Mouse (Mus musculus) embryonic stem cell, embryonic (primary cell): ENCODE measurements around the gene Srebf2.

Source experiments
- CTCF ChIA-PET, 4 experiments: fragments of 300-600 bp in 2 of 4; fragments of 350-600 bp in 2 of 4; sonication (Branson Sonifier 250); formaldehyde crosslinking; loops; one replicate each; lab custom pipeline; 2022; ENCODE audit warnings: inconsistent platforms in 2 of 4; lab: Charles Lee
- POLR2A ChIA-PET, 4 experiments: fragments of 300-600 bp in 2 of 4; fragments of 350-600 bp in 2 of 4; sonication (Branson Sonifier 250); formaldehyde crosslinking; loops; one replicate each; lab custom pipeline; 2022; ENCODE audit warnings: antibody characterized with exemption in 4 of 4, inconsistent platforms in 1 of 4; lab: Charles Lee

Gene Srebf2

GRCm38 (mm10) chr15:82164496-82164895, 17.5 kb downstream of the Srebf2 start:
- CTCF ChIA-PET: interaction anchor here (0.5 to 6.1 kb wide), 36 partner anchors 8 to 239 kb away, joined by 3 to 48 read pairs (median 5); partner anchors contain the start of genes Srebf2 (in 2 of the 4) and Ccdc134 (in 1 of the 4)
- POLR2A ChIA-PET: interaction anchor here (0.5 to 20.8 kb wide), 36 partner anchors 8 to 985 kb away, joined by 3 to 208 read pairs (median 4); partner anchors contain the start of genes Srebf2 (in 4 of the 4), Poldip3 (in 2 of the 4) and Csdc2 (in 1 of the 4)

- CTCF ChIA-PET: interaction anchor here (0.5 to 6.1 kb wide), 57 partner anchors 9 to 1003 kb away, joined by 3 to 48 read pairs (median 4); partner anchors contain the start of genes Ccdc134 (in 2 of the 4), Srebf2 (in 2 of the 4), Naga (in 1 of the 4) and Pheta2 (in 1 of the 4)
- POLR2A ChIA-PET: interaction anchor here (0.8 to 20.8 kb wide), 40 partner anchors 9 to 984 kb away, joined by 3 to 208 read pairs (median 4); partner anchors contain the start of genes Srebf2 (in 4 of the 4), Poldip3 (in 2 of the 4) and Csdc2 (in 1 of the 4)
Measured at GRCm38 (mm10) chr15:82165332-82166239, 18.6 kb downstream of the Srebf2 start.

GRCm38 (mm10) chr15:82166240-82167100, 19.5 kb downstream of the Srebf2 start:
- POLR2A ChIA-PET: interaction anchor here (0.5 to 20.8 kb wide), 31 partner anchors 10 to 1933 kb away, joined by 3 to 208 read pairs (median 3); partner anchors contain the start of genes Srebf2 (in 4 of the 4), Mief1 (in 1 of the 4) and Poldip3 (in 1 of the 4)
- CTCF ChIA-PET: interaction anchor here (0.6 to 6.1 kb wide), 28 partner anchors 11 to 333 kb away, joined by 3 to 48 read pairs (median 5); partner anchors contain the start of genes Ccdc134 (in 1 of the 4), Shisa8 (in 1 of the 4), Srebf2 (in 1 of the 4) and Wbp2nl (in 1 of the 4)

- POLR2A ChIA-PET: interaction anchor here (0.5 to 20.8 kb wide), 19 partner anchors 9 to 1934 kb away, joined by 3 to 208 read pairs (median 4); partner anchors contain the start of genes Srebf2 (in 4 of the 4) and Mief1 (in 1 of the 4)
- CTCF ChIA-PET: interaction anchor here in 3 of 4 experiments (0.6 to 6.1 kb wide), 9 partner anchors 18 to 131 kb away, joined by 3 to 48 read pairs (median 5); partner anchors contain the start of genes Srebf2 (in 1 of the 3) and Wbp2nl (in 1 of the 3)
Measured at GRCm38 (mm10) chr15:82167201-82168168, 20.5 kb downstream of the Srebf2 start.

GRCm38 (mm10) chr15:82169671-82170070, 22.7 kb downstream of the Srebf2 start:
- ChIA-PET POLR2A (interaction anchor here in 3 of 4 experiments (0.6 to 20.8 kb wide), 25 partner anchors 9 to 1075 kb away, joined by 3 to 208 read pairs (median 4); partner anchors contain the start of genes Srebf2 (in 3 of the 3), 1700029P11Rik (in 1 of the 3) and Shisa8 (in 1 of the 3)), CTCF (interaction anchor here in 2 of 4 experiments (0.6 to 2.2 kb wide), 2 partner anchors 19 to 53 kb away, joined by 4 to 9 read pairs; no protein-coding TSS in a partner anchor)

GRCm38 (mm10) chr15:82170437-82171377, 23.7 kb downstream of the Srebf2 start:
- POLR2A ChIA-PET: interaction anchor here in 3 of 4 experiments (0.6 to 20.8 kb wide), 19 partner anchors 9 to 459 kb away, joined by 3 to 208 read pairs (median 6); partner anchors contain the start of genes Srebf2 (in 3 of the 3), 1700029P11Rik (in 1 of the 3) and Shisa8 (in 1 of the 3)
- CTCF ChIA-PET: interaction anchor here in 3 of 4 experiments (0.6 to 2.2 kb wide), 4 partner anchors 18 to 105 kb away, joined by 3 to 9 read pairs (median 4); no protein-coding TSS in a partner anchor

DNA sequence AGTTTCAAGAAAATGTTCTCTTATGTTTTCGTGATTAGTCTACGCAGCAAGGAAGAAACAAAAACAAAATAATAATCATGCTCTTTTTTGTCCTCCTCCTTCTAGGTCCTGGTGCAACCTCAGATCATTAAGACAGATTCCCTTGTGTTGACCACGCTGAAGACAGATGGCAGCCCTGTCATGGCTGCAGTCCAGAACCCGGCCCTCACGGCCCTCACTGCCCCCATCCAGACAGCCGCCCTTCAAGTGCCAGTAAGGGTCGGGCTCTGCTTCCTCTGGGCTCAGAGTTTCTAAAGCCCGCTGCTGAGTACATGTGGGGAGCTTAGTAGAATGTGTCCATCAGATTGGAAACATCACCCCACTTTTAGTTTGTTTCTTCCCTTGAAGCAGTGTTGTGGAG, 25.7 kb downstream of the Srebf2 start:
- POLR2A ChIA-PET: interaction anchor here in 3 of 4 experiments (0.6 to 20.8 kb wide), 15 partner anchors 8 to 211 kb away, joined by 3 to 208 read pairs (median 5); partner anchors contain the start of genes Srebf2 (in 2 of the 3) and Shisa8 (in 1 of the 3)
- CTCF ChIA-PET: interaction anchor here in 1 of 4 experiments (1.0 kb wide), 1 partner anchor 9 kb away, joined by 3 read pairs; no protein-coding TSS in a partner anchor

- ChIA-PET CTCF (no interaction called here), POLR2A (interaction anchor here in 1 of 4 experiments (1.6 kb wide), 1 partner anchor 10 kb away, joined by 6 read pairs; no protein-coding TSS in a partner anchor)
Measured at GRCm38 (mm10) chr15:82175091-82175490, 28.1 kb downstream of the Srebf2 start.

GRCm38 (mm10) chr15:82177743-82178290, 30.8 kb downstream of the Srebf2 start:
- POLR2A ChIA-PET: interaction anchor here (0.7 to 2.1 kb wide), 17 partner anchors 7 to 148 kb away, joined by 3 to 9 read pairs (median 5); partner anchors contain the start of gene Srebf2 (in 2 of the 4)
- CTCF ChIA-PET: interaction anchor here in 3 of 4 experiments (1.1 to 3.0 kb wide), 3 partner anchors 11 to 20 kb away, joined by 3 to 16 read pairs (median 8); no protein-coding TSS in a partner anchor

- CTCF ChIA-PET: interaction anchor here in 3 of 4 experiments (0.6 to 3.3 kb wide), 8 partner anchors 12 to 90 kb away, joined by 3 to 11 read pairs (median 4); no protein-coding TSS in a partner anchor
- POLR2A ChIA-PET: interaction anchor here in 2 of 4 experiments (1.0 to 3.1 kb wide), 13 partner anchors 8 to 56 kb away, joined by 4 to 14 read pairs (median 5); partner anchors contain the start of gene Srebf2 (in 2 of the 2)
Measured at GRCm38 (mm10) chr15:82181131-82181530, 34.1 kb downstream of the Srebf2 start.

DNA sequence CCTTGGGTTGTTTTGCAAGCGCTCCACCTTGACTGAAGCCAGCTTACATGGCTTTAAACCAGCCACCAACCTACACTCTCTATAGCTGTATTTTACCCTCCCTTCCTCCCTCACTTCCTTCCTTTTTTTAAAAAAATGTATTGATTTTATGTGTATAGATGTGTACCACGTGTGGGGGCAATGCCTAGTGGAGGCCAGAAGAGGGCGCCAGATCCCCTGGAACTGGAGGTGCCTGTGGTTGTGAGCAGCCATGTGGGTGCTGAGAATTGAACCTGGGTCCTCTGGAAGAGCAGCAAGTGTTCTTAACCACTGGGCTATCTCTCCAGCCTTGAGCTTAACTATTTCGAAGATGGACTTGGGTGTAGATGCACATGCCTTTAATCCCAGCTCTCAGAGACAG, 35.3 kb downstream of the Srebf2 start:
- POLR2A ChIA-PET: interaction anchor here in 2 of 4 experiments (0.8 to 3.1 kb wide), 12 partner anchors 9 to 55 kb away, joined by 3 to 14 read pairs (median 3); partner anchors contain the start of gene Srebf2 (in 2 of the 2)
- CTCF ChIA-PET: interaction anchor here in 1 of 4 experiments (1.1 to 3.3 kb wide), 4 partner anchors 9 to 39 kb away, joined by 3 to 11 read pairs (median 4); no protein-coding TSS in a partner anchor

GRCm38 (mm10) chr15:82183596-82183995, 36.6 kb downstream of the Srebf2 start:
- POLR2A ChIA-PET: interaction anchor here in 2 of 4 experiments (0.6 to 8.1 kb wide), 12 partner anchors 9 to 783 kb away, joined by 3 to 76 read pairs (median 8); partner anchors contain the start of genes Srebf2 (in 2 of the 2) and Shisa8 (in 1 of the 2)
- CTCF ChIA-PET: interaction anchor here in 2 of 4 experiments (1.5 to 3.8 kb wide), 2 partner anchors 19 to 38 kb away, joined by 4 to 22 read pairs; no protein-coding TSS in a partner anchor

- ChIA-PET POLR2A (interaction anchor here in 3 of 4 experiments (0.7 to 8.1 kb wide), 19 partner anchors 7 to 50 kb away, joined by 3 to 76 read pairs (median 4); partner anchors contain the start of genes Srebf2 (in 2 of the 3) and Shisa8 (in 1 of the 3)), CTCF (interaction anchor here in 3 of 4 experiments (0.5 to 3.8 kb wide), 8 partner anchors 19 to 149 kb away, joined by 3 to 22 read pairs (median 4); no protein-coding TSS in a partner anchor)
Measured at GRCm38 (mm10) chr15:82184183-82184582, 37.2 kb downstream of the Srebf2 start.
